Mouse (Mus musculus) frontal cortex, adult 2 months (tissue): ENCODE results near the gene Nfkbia. TPM values are rescaled to one million over a fixed set of nuclear protein-coding genes. Genes with fewer than 3 reads are reported as not detected.

Source experiments
- DNase-seq, 2 experiments: peaks; one replicate each; pipeline ENCODE4 v3.0.0; 2022; ENCODE audit warnings: low spot score in 1 of 2; ENCODE audit errors: extremely low spot score in 1 of 2
- polyA plus RNA-seq: library from polyadenylated mRNA; depleted of rRNA; stranded (reverse); fragments of >200 nt; gene quantifications from 2 replicates; pipeline ENCODE4 v1.2.3, GENCODE M21; 2012

Gene Nfkbia
- polyA plus RNA-seq, 1 experiment: 36.4 TPM

- peak; percentile 54 to 87 for DNase-seq
These were observed 797 bp downstream of the Nfkbia start for GRCm38 (mm10) chr12:55491516-55492183.

DNA sequence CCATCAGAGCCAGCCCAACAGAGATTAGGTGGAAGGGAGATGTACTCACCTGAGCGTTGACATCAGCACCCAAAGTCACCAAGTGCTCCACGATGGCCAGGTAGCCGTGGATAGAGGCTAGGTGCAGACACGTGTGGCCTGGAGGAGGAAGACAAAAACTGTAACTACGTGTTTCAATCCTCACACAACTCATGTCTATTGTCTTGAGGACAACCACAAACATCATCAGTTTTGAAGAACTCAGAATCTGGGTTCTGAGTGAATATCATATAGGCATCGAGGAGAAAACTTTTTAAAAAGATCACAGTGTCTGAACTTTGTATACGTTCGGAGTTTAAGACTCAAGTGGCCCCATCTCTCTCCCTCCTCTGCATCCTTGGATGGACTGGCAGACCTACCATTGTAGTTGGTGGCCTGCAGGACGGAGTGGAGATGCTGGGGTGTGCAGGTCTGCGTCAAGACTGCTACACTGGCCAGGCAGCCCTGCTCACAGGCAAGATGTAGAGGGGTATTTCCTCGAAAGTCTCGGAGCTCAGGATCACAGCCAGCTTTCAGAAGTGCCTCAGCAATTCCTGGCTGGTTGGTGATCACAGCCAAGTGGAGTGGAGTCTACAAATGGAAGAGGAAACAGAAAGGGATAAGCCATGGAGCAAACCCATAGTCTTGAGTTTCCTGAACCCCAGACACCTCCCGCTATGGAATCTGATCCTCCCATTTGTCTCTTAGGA lies 1.6 kb downstream of the Nfkbia start:
- DNase-seq: no peak

DNA sequence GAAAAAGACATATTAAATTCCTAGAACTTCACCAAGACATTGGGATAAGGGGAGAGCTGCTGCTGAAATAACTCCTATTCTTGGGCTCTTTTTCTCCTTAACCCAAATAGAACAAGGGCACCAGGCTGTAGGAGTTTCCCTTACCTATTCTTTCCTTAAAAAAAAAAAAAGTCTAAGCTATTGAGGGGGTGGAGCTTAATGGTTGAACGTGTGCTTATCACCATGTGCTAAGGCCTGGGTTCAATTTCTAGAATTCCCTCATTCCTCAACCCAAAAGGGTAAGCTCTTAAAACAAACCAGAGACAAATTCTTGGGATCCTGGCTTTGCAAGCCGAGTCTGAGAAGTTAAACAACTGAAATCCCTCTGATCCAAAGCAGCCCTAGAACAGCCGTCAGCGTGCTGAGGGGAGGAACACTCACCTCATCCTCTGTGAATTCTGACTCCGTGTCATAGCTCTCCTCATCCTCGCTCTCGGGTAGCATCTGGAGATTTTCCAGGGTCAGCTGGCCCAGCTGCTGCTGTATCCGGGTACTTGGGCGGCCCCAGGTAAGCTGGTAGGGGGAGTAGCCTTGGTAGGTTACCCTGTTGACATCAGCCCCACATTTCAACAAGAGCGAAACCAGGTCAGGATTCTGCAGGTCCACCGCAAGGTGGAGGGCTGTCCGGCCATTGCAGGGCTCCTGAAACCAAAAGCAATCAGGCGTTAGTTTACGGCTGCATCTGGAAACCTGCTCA lies 2.3 kb downstream of the Nfkbia start:
- no peak for DNase-seq

- no peak for DNase-seq
These were observed 3.6 kb downstream of the Nfkbia start for GRCm38 (mm10) chr12:55488661-55489447.

GRCm38 (mm10) chr12:55487843-55488660 lies 4.4 kb downstream of the Nfkbia start:
- DNase-seq: no peak

DNA sequence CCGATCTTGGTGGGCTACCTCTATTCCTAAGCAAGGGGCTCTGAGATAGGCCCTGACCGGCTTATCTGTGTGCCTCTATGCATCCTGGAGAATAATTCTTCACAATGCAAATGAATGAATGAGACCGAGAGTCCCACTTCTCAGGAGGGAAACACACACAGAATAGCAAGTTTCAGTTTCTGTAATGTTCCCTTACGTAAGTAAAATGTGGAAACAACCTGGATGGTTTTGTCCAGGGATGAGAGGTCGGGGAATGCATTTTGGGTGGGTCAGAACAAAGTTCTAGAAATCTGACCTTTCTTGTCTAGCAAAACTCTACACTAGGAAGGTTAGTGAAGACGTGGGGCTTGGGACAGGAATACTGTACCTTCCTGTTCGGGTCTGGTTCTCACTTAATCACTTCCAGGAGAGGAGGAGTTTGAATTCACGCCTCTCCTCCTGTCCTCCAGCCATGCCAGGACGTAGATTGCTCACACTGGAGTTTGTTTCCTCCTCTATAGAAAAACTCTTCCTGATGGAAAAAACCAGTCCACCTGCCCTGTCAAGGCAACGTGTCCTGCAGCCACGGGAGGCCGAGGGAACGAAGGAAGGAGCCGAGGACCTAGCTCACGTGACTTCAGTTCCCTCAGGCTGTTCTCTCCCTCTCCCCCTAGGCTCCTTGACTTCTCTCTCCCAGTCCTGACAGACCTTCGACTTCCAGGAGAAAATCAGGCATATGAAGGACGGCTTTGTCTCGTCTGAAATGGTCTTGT lies 5.3 kb downstream of the Nfkbia start:
- DNase-seq: no peak

GRCm38 (mm10) chr12:55484800-55485199 lies 7.6 kb downstream of the Nfkbia start:
- DNase-seq: no peak

- no peak for DNase-seq
These were observed 8.2 kb downstream of the Nfkbia start for GRCm38 (mm10) chr12:55484079-55484774.

DNA sequence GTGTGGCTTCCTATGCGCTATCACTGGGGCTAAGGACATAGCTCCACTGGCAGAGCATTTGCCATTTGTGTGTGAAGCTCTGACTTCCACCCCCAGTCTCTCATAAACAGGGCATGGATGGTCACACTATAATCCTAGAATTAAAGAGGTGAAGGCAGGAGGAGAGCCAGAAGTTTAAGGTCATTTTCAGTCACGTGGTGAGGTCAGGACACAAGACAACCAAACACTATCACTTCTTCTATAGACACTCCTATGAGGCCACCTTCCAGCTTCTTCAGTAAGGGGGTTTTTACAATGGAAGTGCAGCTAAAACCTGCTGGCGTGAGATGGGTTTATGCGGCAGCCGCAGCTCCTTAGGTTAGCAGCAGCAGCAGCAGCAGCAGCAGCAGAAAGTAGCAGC lies 8.9 kb downstream of the Nfkbia start:
- DNase-seq: no peak

DNA sequence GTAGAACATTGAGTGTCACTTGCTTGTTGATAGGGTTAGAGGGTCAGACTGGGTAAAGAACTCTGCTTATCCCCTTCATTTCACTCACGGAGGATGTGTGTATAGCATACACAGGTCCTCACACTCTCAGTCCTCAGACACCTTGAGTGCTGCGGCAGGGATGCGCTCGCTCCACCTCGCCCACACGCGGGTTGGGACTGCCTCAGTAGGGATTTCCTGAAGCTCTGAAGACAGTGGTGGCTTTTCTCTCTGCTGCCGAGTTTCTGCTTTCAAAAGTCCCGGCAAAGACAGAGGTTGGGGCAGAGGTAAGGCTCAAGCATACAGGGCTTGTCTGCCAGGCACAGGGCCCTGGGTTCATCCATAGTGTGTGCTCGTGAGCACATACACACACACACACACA lies 9.7 kb downstream of the Nfkbia start:
- no peak for DNase-seq

DNA sequence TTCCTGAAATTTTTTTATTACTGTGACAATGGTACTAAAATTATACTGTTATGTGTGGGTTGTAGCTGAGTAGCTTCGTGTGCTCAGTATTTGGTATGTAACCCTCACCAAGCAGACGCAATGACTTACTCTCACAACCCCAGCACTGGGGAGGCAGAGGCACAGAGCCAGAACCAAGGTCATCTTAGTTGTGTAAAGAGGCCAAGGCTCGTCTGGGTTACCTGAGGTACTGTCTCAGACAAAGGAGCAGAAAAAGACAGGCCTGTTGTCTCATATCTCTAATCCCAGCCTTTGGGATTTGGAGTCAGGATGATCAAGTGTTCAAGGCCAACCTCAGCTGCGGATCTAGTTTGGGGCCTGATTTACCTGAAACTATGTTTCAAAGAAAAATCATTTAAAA lies 10.7 kb downstream of the Nfkbia start:
- no peak for DNase-seq

DNA sequence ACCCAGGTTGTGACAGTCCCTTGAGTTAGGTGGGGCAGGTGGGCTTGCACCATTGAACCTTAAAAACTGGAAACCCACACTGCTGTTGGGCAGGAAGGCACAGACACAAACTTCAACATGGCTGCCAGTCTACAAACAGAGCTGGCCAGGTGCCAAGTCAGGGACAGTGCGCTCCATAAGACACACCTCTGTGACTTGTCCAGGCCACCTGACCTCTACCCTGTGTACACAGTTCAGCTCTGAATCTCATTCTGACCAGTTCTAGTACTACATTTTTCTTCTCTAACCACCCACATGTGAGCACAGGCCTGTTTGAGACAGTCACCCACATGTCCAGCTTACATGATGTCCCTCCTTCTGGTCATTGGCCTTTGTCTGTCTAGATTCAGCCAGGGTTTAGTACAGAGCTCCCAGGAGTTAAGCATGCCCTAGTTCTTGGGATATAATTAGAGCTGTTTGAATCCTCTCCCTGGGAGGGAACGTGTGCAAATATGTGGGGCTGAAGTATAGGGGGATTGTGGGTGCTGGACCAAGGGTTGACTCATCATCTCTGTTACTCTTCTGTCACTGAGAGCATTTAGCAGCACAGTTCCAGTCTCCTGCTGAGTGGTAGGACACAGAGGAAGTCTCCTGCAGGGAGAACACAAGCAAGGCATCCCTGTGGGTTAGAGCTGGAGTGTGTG lies 11.8 kb downstream of the Nfkbia start:
- DNase-seq: peak in 1 of 2 experiments; percentile 21

- no peak for DNase-seq
These were observed 13.5 kb downstream of the Nfkbia start for GRCm38 (mm10) chr12:55478901-55479300.

GRCm38 (mm10) chr12:55474209-55474583 lies 18.3 kb downstream of the Nfkbia start:
- DNase-seq: no peak

DNA sequence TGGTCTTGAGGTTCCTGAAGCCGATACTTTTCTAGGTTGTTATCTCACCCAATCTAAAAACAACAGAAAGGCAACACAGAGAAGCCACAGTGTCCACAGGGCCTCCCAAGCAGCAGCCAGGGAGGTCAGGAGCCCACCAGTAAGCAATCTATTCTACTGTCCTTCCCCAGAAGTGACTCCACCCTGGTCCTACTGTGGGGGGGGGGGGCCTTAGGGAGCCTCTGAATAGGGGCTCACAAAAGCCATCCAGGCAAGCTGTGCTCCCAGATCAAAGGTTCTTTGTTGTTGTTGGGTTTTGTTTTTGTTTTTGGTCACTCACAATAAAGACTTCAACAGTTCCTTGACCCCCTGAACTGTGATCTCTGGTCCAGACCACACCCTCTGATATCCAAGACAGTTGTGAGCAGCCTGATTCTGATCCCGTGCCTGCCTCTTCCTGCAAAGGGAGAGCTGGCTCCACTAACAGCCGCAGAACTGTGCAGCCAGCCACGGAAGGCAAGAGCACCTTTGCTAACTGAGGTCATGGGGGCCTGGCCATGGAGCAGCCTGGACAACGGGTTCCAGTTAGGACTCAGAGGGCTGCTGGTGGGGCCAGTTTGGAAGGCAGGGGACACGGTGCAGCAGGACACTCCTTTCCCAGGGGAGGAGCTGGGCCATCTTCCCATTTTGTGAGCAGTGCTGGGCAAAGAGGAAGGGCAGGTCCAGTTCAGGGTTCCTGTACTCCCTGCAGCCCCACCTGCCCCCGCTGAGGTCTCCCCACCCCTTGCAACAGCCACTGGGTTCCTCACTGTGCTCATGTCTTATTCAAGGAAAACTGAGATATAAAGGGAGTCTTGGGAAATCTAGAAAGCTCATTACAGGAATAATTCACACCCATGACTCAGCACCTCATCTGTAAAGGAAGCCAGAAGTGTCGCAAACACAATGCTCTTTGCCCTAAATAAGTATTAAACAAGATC lies 18.9 kb downstream of the Nfkbia start:
- peak in 1 of 2 experiments; percentile 41 for DNase-seq

- DNase-seq: no peak
These were observed 21.1 kb downstream of the Nfkbia start for GRCm38 (mm10) chr12:55471344-55471743.

DNA sequence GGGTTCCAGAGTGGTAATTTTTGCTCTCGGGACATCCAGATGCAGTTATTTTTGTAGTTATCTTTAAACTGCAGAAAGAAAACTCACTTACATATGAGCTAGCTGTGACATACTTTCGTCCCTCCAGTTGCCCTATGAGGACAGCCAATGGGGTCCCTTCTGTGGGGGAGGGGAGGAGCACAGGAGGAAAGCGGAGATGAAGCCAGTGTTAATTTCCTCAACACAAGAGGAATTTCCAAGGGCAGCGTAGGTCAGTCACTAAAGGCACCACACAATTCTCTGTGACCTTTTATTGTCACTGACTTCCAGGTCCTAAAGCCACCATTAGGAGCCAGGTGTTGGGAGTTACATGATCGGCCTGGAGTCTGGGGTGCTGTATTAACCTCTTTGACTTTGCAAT lies 22.0 kb downstream of the Nfkbia start:
- DNase-seq: no peak
